Mouse (Mus musculus) cerebellum, adult 9-10 months (tissue): ENCODE measurements around the gene Nr1h3.
"Not testable (repeated sequence)": the region's sequence is repeated elsewhere in the genome, so short reads cannot be mapped to it uniquely, and the experiment has no call there.

Experiments used
- DNase-seq: peaks from one replicate; pipeline ENCODE4 v3.0.0; 2022

Nr1h3 gene

DNA sequence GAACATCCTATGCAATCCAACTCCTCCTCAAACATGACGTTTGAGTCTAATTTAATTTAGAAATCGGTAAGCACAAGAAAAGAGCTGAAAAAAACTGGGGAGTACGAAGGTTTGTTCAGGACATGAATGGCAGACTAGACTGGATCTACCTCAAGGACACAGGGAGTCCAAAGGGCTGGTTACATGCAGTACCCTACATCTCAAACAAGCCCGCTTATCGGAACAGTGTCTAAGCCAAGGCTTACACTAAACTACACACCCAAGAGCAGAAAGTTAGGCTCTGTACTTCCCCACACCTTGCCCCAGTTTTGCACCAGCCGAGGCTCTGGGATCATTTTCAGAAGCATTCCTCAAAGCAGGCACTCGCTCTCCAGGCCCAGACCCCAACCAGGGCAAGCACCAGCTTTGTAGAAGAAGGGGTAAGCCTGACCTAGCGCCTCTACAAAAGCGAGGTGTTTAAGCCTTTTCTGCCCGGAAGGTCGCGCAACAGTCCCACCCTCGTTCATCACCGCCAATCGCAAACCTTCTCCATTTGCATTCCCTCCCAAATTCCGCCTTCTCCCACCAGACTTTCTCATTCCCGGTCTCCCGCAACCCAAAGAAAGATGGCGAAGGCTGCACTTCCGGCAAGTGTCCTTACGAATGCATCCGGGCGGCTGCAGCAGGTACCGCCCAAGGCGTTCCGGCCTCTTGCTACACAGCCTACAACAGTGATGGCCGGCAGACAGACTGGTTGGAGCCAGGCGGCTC, at the start of gene Nr1h3, which contains the start of gene Acp2:
TSS of gene Nr1h3 (minus strand) at position 613 of the 750 bp plus-strand sequence.
TSS of gene Acp2 (plus strand) at position 664 of the 750 bp plus-strand sequence.
- peak; percentile 96 for DNase-seq

DNA sequence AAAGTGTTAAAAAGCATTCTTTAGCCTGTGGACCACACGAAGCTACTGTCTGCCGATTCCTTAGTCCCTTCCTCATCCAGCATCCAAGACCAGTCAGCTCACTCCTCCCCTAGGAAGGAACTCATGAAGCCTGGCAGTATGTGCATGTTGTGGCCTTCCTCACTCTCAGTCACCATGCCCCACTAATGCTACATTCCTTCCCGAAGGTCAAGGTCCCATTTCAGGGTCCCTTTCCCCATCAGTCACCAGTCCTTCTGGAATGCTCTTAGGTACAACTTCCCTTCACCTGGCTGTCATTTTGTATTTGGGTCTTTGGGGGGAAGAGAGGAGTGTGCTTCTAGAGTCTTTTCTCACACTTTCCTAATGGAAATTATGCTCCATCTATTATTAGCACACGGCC, 49.4 kb upstream of the Nr1h3 start:
- DNase-seq, result no peak

DNA sequence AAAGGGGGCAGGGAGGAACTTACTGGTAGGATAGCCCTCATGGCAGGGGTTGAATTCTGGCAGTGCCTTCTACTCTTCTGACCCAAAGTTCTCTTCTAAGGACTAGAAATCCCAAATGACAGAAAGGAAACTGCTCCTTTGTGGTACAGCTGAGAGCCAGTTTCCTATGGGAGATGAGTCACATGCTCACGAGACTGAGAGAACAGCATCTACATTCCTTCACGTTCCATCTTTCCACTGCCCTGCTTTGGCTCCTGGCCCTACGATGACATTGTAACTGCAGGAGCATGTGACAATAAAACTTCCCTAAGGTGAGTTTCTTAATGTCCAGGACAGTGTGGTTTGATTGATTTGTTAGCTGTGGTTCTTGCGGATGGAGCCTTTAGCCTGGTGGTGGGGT, 45.7 kb upstream of the Nr1h3 start:
- DNase-seq, result no peak

DNA sequence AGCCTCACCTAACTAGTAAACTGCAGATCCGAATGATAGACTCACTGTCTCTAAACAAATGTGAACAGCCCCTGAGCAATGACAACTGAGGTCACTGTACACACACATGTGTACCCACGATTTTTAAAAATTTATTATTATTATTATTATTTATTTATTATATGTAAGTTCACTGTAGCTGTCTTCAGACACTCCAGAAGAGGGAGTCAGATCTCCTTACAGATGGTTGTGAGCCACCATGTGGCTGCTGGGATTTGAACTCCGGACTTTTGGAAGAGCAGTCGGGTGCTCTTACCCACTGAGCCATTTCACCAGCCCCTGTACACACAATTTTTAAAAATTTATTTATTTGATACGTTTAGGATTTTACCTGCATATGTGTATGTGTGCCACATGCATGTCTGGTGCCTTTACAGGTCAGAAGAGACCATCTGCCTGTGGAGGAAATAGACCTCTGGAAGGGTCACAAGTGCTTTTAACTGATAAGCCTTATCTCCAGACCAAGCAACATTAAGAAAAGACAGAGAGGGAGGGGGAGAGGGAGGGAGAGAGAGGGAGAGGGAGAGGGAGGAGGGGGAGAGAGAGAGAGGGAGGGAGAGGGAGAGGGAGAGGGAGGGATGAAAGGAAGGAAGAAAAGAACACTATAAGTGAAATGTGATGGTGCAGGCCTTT, 42.1 kb upstream of the Nr1h3 start:
- DNase-seq, result no peak

DNA sequence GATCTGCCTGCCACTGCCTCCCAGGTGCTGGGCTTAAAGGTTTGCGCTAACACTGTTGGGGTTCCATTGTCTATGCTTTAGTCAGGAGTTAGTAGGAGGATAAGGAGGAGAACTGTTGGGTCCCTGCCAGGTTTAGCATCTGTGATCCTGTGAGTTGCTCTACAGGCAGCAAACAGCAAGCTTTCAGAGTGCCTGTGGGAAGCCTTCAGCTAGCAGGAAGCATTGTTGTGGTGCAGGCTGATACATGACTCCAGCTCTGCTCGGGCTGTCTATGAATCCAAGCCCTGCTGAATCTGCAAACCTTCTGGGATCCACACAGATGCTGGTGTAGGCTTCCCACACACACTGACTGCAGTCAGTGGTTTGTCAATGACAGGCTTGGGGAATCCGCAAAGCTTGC, 40.8 kb upstream of the Nr1h3 start:
- peak; percentile 63 for DNase-seq

DNA sequence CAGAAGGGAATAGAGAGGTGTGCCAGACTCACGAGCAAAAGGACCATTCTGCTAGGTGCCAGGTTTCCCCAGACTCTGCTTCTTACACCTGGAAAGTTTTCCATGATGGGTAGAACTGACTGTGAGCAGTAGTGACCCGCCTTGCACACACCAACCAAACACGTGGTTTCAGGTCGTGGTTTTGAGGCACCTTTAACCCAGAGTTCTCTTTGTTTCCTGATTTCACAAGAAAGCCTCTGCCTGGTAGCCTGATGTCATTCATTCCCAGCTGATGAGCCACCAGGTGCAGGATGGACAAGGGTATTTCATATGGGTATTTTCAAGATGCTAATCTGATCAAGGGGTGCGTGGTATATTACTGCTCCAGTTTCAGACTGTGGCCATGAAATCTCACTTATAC, 39.9 kb upstream of the Nr1h3 start:
- DNase-seq, result no peak

DNA sequence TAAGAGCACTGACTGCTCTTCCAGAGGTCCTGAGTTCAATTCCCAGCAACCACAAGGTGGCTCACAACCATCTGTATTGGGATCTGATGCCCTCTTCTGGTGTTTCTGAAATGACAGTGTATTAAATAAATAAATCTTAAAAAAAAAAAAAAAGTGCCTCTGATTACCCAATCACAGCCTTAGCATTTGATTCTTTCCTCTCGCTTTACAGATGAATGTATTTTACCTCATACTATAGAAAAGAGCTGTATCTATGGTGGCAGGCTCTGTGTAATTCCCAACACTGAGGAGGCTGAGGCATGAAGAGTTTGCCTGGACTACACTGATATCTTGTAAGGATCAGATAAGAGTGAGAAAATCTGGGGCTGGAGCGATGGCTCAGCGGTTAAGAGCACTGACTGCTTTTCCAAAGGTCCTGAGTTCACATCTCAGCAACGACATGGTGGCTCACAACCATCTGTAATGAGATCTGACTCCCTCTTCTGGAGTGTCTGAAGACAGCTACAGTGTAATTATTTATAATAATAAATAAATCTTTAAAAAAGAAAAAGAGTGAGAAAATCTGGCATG, 35.0 kb upstream of the Nr1h3 start:
- not testable (repeated sequence) for DNase-seq

DNA sequence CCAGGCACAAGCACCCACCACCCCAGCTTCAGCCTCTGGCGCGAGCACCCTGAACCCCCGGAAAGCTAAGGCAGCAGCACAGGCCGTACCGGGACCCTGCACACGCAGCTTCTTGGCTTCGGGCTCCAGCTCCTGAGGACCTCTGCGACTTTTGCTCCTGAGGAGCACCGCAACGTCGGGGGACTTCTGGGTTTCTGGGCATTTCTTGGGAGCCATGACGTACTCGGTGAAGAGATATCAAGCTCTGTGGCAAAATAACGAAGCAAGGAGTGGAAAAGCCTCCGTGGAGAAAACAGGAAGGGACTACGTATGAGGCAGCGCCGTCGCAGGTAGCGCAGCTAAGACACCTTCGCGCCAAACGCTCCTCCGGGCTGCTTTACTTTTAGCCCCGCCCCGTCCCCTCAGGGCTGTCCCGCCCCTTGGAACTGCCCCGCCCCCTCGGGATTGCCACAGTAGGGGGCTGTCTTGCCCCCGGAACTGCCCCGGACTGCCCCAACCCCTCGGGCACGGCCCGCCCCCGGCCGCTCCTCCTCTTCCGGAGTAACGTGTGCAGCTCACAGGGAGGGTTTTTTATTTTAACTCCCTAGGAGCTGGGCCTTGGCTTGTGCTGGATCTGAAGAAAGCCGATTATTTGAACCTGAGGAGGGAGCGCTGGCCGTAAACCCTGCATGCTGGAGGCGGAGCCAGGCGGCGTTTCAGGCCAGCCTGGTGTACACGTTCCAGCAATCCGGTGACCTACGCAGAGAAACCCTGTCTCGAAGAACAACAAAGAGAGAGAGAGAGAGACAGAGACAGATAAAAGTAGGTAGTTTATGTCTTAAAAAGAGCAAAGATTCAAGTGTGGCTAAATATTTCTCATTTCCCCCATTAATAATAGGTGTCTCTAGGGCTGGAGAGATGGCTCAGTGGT, 34.2 kb upstream of the Nr1h3 start, which contains the start of gene Ddb2:
TSS of gene Ddb2 (minus strand) at position 382 of the 910 bp plus-strand sequence.
- DNase-seq, result peak; percentile 91

DNA sequence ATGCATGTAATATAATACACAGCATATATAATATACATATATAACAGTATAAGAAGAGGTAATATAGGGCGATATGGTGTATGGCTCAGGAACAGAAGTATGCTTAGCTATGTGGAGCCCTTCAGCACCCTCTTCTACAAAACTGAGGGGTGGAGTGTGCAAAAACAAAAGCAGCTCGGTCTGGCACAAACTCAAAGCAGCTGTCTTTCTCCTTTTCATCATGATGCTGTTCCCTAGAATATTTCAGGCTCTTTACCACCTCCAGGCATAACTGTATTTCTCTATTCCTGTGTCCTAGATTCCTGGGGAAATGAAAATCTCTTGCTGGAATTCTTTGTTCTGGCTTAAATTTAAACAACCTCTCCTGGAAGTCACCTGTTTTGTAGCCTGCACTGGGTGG, 27.1 kb upstream of the Nr1h3 start:
- no peak for DNase-seq

DNA sequence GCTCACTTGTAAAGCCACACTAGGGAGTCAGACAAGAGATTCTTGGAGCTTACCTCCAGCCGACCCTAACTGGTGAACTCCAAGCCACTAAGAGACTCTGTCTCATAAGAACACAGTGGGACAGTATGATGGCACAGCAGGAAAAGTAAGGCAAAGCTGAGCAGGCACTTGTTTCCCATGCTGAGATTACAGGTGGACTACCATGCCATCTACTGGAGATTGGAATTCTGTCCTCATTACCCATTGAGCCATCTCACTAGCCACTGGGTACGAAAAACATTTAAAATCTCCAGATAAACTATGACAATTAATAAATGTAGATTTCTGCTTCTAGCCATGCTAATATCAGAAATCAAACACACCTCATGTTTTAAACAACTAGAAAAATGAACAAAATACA, 21.0 kb upstream of the Nr1h3 start:
- no peak for DNase-seq

DNA sequence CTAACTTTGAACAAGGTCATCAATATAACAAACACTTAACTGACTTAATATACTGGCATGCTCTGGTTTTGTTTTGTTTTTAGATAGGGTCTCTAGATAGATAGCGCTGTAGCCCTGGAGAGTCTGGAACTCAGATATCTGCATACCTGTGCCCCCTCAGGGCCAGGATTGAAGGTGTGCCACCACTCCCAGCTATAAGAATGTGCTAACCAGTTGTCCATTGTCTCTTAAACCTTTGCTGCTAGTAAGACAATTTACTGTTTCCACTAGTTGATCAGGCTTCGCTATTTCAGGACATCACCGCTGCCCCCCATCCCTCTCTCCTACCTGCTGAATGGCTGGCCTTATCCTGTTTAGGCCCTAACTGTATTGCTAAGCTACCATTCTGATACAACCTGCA, 17.9 kb upstream of the Nr1h3 start:
- DNase-seq, result no peak

DNA sequence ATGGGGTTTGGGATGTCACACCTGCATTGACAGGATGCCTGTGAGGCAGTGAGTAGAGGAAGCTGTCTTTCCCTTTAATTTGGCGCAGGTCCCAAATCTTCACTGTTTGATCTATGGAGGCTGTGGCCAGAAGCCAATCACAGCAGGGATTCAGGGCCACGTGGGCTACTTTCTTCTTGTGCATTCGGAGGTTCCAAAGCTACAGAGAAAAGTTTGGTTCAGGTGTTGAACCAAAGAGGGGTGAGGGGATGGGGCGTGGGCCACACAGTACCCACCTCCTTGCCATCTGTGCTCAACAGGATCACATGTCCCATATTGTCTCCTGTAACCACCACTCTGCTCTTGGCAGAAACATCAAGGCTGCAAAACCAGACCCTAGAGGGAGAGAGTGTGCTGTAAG, 14.4 kb upstream of the Nr1h3 start:
- DNase-seq, result peak; percentile 44

DNA sequence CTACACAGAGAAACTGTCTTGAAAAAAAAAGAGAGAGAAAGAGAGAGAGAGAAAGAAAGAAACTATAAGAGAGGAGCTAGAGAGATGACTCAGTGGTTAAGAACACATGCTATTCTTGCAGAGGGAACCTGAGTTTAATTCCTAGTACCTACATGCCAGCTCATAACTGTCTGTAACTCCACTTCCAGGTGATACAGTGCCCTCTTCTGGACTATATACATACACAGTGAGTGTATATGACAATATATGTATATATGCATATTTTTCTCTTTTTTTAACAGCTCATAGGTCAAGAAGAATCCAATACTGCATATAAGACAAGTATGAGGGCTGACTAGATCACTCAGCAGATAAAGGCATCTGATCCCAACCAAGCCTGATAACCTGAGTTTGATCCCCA, 10.7 kb upstream of the Nr1h3 start:
- no peak for DNase-seq

DNA sequence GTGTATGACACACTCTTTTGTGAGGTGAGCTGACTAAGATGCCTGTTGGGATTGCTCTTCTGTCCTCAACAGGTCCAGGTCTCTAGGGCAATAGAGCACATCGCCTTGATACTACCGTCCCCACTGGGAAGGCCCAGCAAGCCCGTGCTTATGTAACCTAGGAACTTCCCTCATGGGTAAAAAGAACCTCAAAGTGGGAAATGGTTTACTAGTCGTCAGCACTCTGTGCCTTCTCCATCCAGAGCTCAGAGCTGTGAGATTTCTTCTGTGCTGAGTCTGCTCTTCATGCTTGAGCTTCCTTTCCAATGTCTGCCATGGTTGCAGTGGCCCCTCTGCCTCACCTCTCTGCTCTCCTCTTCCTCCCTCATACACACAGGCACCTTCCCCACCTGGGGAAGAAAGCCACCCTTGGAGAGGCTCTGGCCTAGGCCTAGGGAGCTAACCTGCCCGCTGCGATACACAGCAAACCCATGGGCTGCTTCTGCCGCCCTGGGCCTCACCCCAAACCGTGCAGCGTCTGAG, 3.7 kb upstream of the Nr1h3 start:
- DNase-seq, result no peak

DNA sequence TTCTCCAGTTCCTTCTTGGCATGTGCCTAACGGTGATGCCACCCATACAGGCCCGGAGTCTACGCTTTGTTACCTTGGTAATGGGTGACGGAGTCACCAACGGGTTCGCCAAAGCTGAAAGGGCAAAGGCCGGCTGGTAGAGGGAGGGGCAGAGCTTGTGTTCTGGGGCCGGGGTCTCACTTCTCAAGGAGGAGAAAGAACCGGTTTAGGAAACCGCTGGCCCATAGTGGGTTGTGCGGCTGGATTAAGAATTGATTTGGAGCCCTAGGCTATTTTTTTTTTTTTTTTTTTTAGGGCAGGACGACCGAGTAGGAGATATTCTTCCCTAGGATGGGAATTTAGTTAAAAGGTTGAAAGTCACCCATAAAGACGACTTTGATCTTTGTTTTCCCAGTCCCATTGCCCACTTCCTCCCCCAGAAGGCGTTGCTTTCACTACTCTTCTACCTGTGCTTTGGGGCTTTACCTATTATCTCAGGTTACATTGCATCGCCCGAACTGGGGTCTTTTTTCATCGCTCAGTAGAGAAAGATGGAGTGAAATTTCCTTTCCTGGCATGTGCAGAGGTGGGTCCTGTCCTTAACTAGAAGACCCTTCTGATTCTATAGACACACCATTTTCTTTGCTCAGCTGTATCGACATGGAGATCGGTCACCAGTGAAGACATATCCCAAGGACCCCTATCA, 480 bp upstream of the Nr1h3 start:
- no peak for DNase-seq

DNA sequence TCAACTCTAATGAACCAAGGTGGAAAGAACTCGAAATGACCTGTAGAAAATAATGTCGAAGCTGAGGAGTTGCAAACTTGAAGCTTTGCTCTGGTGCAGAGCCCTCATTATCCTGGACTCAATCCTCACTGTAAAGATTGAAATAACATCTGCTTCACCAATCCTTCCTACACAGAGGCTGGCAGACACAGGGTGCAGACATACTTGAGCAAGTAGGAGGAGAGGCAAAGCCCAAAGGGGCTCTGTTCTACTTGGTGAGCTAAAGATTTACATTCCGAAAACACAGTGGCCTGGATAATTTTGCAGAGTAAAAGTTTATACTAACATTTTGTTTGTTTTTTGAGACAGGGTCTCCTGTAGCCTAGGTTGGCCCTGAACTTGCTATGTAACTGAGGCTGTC, 3.7 kb downstream of the Nr1h3 start:
- DNase-seq, result no peak

DNA sequence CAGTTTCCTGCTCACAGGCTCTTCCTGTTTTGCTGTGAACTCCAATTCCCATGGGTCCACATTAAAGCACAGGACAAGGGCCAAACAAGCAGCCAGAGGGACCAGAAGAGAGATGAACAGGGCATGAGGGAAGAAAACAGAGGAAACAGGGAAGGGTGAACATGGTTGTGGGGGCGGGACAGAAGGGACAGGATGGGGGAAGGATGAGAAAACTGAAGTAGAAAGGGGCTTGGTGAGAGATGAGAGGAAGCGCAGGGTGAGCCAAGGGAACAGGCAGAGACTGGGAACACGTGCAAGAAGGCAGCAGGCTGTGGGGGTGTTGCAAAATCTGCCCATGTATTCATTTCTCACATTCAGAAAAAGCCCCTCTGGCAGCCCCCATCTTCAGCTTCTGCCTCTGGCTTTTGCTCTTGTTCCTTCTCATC, 6.0 kb downstream of the Nr1h3 start:
- no peak for DNase-seq

DNA sequence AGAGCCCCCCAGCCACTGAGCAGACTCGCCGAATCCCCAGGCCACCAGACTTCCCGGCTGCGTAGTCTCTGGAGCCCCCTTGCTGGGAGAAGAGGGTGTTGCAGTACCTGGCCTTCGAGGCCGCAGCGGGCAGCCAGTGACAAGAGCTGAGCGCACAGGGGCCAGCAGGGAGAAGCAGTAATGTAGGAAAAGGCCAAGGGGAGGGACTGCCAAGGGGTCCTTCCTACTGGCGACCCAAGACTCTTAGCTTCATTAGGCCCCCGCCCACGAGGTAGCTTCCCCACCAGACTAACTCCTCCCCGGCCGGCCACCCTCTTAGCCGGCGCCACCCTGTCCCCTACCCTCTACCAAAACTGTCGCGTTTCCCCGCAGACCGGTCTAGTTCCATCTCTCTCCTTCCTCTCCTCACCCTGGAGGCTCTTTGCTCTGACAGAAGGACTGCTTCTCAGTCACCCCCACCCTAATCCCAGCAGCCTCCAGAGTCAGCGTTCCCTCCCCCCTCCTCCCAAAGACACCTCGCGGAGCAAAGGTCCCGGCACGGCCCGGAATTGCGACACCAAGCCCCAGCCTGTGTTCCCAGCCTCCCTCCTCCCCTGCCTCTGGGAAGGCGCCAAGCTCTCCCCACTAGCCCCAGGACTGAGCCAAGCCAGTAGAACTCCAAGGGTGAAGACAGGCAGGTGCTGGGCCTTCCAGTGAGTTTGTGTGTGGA, 7.9 kb downstream of the Nr1h3 start:
- peak; percentile 80 for DNase-seq

DNA sequence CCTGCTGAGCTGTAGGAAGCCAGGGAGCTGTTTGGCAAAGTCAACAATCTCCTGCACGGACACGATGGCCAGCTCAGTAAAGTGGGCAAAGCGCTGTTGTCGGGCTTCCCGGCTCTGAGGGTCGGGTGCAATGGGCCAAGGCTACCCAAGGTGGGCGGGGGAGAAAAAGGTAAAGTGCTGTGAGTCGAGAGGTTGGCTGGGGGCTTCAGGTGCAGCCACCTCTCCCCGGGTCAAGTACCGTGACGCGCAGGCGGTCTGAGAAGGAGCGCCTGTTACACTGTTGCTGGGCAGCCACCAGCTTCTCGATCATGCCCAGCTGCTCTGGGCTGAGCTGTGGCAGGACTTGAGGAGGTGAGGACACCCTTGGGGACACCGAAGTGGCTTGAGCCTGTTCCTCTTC, 12.1 kb downstream of the Nr1h3 start:
- DNase-seq, result no peak

DNA sequence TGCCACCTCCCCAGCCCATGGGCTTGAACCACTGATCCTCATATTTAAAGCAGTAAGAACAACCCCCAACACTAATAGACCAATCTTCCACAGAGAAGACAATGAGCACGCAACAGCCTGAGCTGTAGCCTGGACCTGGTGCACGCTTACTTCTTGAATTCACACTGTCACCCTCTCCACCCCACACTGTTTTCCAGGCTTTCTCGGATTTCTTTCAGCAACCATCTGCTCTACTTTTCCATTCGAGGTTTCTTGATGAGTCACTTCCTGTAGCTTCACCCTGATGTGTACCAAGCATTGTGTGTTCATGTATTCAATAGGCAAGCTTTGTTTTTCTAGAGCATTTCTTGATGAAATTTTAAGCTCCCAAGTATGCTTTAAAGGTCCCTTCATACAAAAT, 15.2 kb downstream of the Nr1h3 start:
- no peak for DNase-seq

DNA sequence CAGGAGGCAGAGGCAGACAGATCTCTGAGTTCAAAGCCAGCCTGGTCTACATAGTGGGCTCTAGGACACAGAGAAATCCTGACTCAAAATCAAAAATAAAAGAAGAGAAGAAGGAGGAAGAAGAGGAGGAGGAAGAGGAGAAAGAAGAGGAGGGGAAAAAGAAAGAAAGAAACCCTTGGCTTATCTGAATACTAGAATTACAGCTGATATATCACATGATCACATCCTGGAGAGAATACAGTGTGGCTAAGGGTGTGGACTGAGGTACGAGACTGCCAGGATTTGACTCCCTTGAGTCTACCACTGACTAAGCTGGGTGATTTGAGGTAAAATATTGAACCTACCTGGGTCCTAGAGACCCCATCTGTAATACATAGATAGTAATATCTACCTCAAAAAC, 16.4 kb downstream of the Nr1h3 start:
- DNase-seq, result no peak
